Mouse (Mus musculus) liver, embryonic 11.5 days (tissue): ENCODE data around the gene Kcnmb3. TPM values are rescaled to one million over a fixed set of nuclear protein-coding genes. Genes with fewer than 3 reads are reported as not detected.

Source experiments
- ATAC-seq: fragments of 200-750 bp; cut with Nextera tagmentation; replicated peaks from 2 replicates; pipeline ENCODE4 v1.8.0; 2017; ENCODE audit warnings: moderate number of reproducible peaks, mild to moderate bottlenecking, moderate TSS enrichment, moderate library complexity; ENCODE audit not compliant: low FRiP score
- DNase-seq: peaks from one replicate; pipeline ENCODE4 v3.0.0-alpha.2; 2017; ENCODE audit warnings: low spot score
- H3K27ac ChIP-seq: fragments of 300-500 bp; sonication (generic); 2 replicates; pipeline ENCODE4 v1.5.1; 2014; ENCODE audit warnings: mild to moderate bottlenecking, low read depth, low read length, control low read depth
- H3K27me3 ChIP-seq: fragments of 300-500 bp; sonication (generic); replicated peaks from 2 replicates; pipeline ENCODE4 v1.6.1; 2014; ENCODE audit warnings: low read length, mixed read lengths; ENCODE audit not compliant: control insufficient read depth, insufficient read depth
- H3K36me3 ChIP-seq: fragments of 300-500 bp; sonication (generic); 2 replicates; pipeline ENCODE4 v1.6.1; 2014; ENCODE audit warnings: mild to moderate bottlenecking, low read length, moderate library complexity, mixed read lengths; ENCODE audit not compliant: control insufficient read depth, insufficient read depth
- H3K4me1 ChIP-seq: fragments of 300-500 bp; sonication (generic); replicated peaks from 2 replicates; pipeline ENCODE4 v1.6.1; 2014; ENCODE audit warnings: low read length, mixed read lengths; ENCODE audit not compliant: control insufficient read depth, insufficient read depth
- H3K4me2 ChIP-seq: fragments of 300-500 bp; sonication (generic); 2 replicates; pipeline ENCODE4 v1.6.1; 2014; ENCODE audit warnings: mild to moderate bottlenecking, control low read depth, moderate library complexity
- H3K4me3 ChIP-seq: fragments of 300-500 bp; sonication (generic); 2 replicates; pipeline ENCODE4 v1.5.1; 2014; ENCODE audit warnings: low read depth, low read length, control low read depth
- H3K9ac ChIP-seq: fragments of 300-500 bp; sonication (generic); 2 replicates; pipeline ENCODE4 v1.6.1; 2014; ENCODE audit warnings: low read depth, low read length, control low read depth
- H3K9me3 ChIP-seq: fragments of 300-500 bp; sonication (generic); 2 replicates; pipeline ENCODE4 v1.6.1; 2016; ENCODE audit warnings: low read length, inconsistent platforms, mixed read lengths; ENCODE audit not compliant: control insufficient read depth
- WGBS: fragments of 180-500 bp; shearing (Covaris S2); extraction: QIAGEN DNeasy Blood & Tissue Kit; methylation state at CpG from one replicate; pipeline ENCODE4 v1.1.7; 2014; 5-methylcytosine and 5-hydroxymethylcytosine counted together
- polyA plus RNA-seq: library from polyadenylated mRNA; unstranded; fragments of >200 nt; fragmentation: Nextera tagmentation; extraction: Ambion mirVana; gene quantifications from 2 replicates; pipeline ENCODE4 v1.2.1, GENCODE M21; 2014

Kcnmb3 gene
- polyA plus RNA-seq, 1 experiment from 2014 or later, result 0.29 TPM

GRCm38 (mm10) chr3:32500346-32500745 is 8.3 kb upstream of the Kcnmb3 start:
- Histone ChIP-seq H3K4me2 (no peak overlapping the region), H3K9me3 (no peaks in the 10 kb centered on the region), H3K36me3 (no peaks in the 10 kb centered on the region), H3K4me3 (no peak overlapping the region), H3K27me3 (no peaks in the 10 kb centered on the region), H3K27ac (no peak overlapping the region), H3K9ac (no peak overlapping the region), H3K4me1 (no peaks in the 10 kb centered on the region)
- 81% methylated on average over 2 of the region's 2 CpGs for WGBS
- ATAC-seq (no peak), DNase-seq (no peak)

DNA sequence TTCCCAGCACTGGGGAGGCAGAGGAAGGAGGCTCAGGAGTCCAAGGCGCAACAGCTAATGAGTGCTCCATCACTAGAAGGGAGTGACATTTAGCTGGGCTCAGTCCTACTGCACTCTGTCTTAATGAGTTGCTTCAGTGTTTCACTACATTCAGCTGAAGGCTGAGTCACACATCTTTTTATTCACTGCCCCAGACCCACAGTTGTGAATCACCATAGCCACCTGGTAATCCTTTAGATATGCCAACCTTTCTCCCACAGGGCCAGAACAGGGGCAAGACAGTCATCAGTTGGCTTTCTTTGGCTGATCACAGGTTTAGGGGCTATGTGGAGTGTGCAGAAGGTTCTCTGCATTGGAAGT is 4.7 kb upstream of the Kcnmb3 start:
- Histone ChIP-seq H3K9ac (no peak overlapping the region), H3K4me2 (no peak overlapping the region), H3K36me3 (no peaks in the 10 kb centered on the region), H3K9me3 (no peaks in the 10 kb centered on the region), H3K27ac (no peak overlapping the region), H3K27me3 (no peaks in the 10 kb centered on the region), H3K4me1 (no peaks in the 10 kb centered on the region), H3K4me3 (no peak overlapping the region)
- no peak for ATAC-seq
- DNase-seq, result no peak
- WGBS, result 92% methylated on average over 1 of the region's 1 CpGs

DNA sequence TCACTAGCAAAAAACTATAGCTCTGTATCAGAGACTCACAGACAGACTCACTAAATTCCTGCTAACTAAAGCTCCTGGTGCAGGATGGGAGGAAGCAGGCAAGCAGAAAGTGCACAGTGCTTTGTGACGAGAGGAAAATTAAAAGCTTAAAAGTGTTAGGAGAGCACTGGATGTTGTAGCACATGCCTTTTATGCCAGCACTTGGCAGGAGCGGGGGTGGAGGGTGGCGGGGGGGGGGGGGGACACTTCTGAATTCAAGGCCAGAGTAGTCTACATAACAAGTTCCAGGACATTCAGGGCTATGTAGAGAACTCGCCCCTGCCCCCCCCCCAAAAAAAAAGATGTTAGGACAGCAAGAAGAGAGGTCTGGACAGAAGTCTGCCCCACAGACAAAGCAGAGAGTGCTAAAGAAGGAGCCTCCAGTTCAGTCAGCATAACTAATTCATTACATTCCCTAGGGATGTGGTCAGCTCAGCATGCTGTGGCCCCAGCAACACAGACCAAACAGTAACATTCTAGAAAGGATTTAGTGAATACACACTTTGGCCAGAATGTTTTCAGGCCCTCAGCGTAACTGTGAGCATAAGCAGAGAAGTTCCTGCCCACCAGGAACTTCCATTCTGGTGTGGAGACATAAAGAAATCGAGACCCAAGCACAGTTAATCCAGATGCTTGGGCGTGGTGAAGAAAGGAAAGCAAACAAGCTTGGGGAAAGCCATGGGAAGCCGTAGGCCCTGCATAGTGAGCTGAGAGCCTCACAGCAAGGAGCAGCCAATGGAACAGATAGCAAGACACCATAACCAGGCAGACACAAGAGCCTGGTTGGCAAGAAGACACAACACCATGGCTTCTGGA is 4.1 kb upstream of the Kcnmb3 start:
- Histone ChIP-seq H3K36me3 (no peaks in the 10 kb centered on the region), H3K27me3 (no peaks in the 10 kb centered on the region), H3K4me3 (no peak overlapping the region), H3K4me2 (no peak overlapping the region), H3K9me3 (no peaks in the 10 kb centered on the region), H3K4me1 (no peaks in the 10 kb centered on the region), H3K9ac (no peak overlapping the region), H3K27ac (no peak overlapping the region)
- DNase-seq, result no peak
- no peak for ATAC-seq
- 64% methylated on average over 8 of the region's 8 CpGs for WGBS

GRCm38 (mm10) chr3:32495088-32495770 is 3.2 kb upstream of the Kcnmb3 start:
- no peak overlapping the region for H3K27ac ChIP-seq
- ATAC-seq, result no peak
- no peak overlapping the region for H3K4me3 ChIP-seq
- H3K36me3 ChIP-seq, result no peaks in the 10 kb centered on the region
- H3K4me1 ChIP-seq, result no peaks in the 10 kb centered on the region
- no peak overlapping the region for H3K4me2 ChIP-seq
- no peak overlapping the region for H3K9ac ChIP-seq
- no peaks in the 10 kb centered on the region for H3K27me3 ChIP-seq
- no peak for DNase-seq
- no peaks in the 10 kb centered on the region for H3K9me3 ChIP-seq
- 72% methylated on average over 8 of the region's 8 CpGs for WGBS

GRCm38 (mm10) chr3:32494387-32495087 is 2.5 kb upstream of the Kcnmb3 start:
- Histone ChIP-seq H3K4me3 (no peak overlapping the region), H3K4me1 (no peaks in the 10 kb centered on the region), H3K36me3 (no peaks in the 10 kb centered on the region), H3K27ac (no peak overlapping the region), H3K27me3 (no peaks in the 10 kb centered on the region), H3K4me2 (no peak overlapping the region), H3K9ac (no peak overlapping the region), H3K9me3 (no peaks in the 10 kb centered on the region)
- no peak for DNase-seq
- ATAC-seq, result no peak
- 73% methylated on average over 8 of the region's 8 CpGs for WGBS

DNA sequence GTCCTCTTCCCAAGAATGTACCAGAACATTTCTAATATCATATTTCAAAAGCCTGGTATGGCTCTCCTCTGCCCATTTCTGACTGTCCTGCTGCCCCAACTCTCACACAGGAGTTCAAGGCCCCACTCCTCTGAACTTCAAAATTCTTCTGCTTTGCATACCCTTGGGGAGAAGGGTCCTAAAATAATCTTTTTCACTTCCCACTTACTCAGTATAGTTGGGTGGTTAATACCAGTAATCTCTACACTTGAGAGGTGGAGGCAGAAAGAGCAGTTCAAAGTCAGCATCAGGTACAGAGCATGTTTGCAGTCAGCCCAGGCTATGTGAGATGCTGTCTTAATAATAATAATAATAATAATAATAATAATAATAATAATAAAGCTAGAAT is 1.1 kb downstream of the Kcnmb3 start:
- no peaks in the 10 kb centered on the region for H3K4me1 ChIP-seq
- no peaks in the 10 kb centered on the region for H3K27me3 ChIP-seq
- H3K4me2 ChIP-seq, result no peak overlapping the region
- no peaks in the 10 kb centered on the region for H3K36me3 ChIP-seq
- ATAC-seq (no peak), DNase-seq (no peak)
- H3K9ac ChIP-seq, result no peak overlapping the region
- no peak overlapping the region for H3K27ac ChIP-seq
- no peaks in the 10 kb centered on the region for H3K9me3 ChIP-seq
- H3K4me3 ChIP-seq, result no peak overlapping the region

DNA sequence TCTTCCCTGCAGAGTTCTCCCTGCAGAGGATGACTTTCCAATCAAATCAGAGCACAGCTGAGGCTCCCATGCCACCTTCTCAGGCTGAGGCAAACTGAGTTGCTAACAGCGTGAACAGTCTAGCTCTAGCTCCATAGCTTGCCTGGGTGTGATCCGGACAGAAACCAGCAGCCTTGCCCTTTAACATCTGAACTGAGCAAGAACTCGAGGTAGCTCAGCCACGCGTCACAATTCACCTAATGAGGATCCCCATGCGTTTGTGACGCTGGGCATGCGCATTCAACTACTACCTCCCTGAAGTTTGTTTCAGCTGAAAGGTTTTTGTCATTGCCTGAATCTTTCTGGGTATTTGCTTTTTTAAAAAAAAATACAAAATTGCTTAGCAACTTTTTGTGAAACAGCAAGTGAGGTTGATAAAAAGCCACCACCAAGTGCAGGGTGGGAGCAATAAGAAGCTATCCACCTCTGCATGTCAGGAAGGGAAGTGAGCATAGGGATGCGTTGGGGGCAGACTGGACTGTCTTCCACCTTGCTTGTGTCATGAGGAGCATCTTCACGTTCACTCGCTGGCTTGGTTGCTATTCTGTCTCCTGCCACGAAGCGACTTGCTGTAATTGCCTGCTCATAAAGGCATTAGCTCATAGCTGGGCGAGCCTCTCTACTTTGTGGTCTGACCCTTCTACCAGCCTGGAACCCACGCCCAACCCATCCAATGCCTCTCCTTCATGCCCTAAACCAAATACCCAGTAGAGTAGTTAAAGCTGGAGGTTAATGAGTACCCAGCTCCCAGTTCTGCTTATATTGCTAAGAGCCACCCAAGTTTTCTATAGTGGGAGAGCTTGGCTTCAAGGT is 1.7 kb downstream of the Kcnmb3 start:
- no peak for DNase-seq
- Histone ChIP-seq H3K4me1 (no peaks in the 10 kb centered on the region), H3K9ac (no peak overlapping the region), H3K4me2 (no peak overlapping the region), H3K27ac (no peak overlapping the region), H3K27me3 (no peaks in the 10 kb centered on the region), H3K4me3 (no peak overlapping the region), H3K36me3 (no peaks in the 10 kb centered on the region), H3K9me3 (no peaks in the 10 kb centered on the region)
- no peak for ATAC-seq
- WGBS, result 75% methylated on average over 15 of the region's 15 CpGs

DNA sequence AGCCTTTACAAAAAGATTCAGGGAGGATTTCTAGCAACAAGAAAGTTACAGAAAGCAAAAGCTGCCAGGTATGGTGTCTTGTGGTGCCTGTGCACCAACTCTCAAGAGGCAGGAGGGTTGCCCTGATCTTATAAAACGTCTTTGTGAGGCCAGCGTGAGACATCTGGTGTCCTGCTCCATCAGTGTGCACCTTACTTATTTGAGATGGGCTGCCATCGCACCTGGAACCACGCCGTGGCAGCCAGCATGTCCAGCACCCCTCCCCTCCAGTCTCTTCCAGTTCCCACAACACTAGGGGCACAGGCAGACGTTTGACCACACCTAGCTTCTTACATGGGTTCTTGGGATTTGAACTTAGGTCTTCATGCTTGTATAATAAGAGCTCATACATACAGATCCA is 3.9 kb downstream of the Kcnmb3 start:
- H3K4me1 ChIP-seq, result no peaks in the 10 kb centered on the region
- H3K9ac ChIP-seq, result no peak overlapping the region
- H3K36me3 ChIP-seq, result no peaks in the 10 kb centered on the region
- no peak overlapping the region for H3K4me2 ChIP-seq
- no peak for ATAC-seq
- H3K9me3 ChIP-seq, result no peaks in the 10 kb centered on the region
- H3K27me3 ChIP-seq, result no peaks in the 10 kb centered on the region
- WGBS, result 72% methylated on average over 6 of the region's 6 CpGs
- no peak overlapping the region for H3K27ac ChIP-seq
- no peak for DNase-seq
- H3K4me3 ChIP-seq, result no peak overlapping the region
